Mouse (Mus musculus) small intestine, adult 2 months (tissue): ENCODE measurements around the gene Nrf1.

Experiments
- CTCF ChIP-seq: fragments of 200-500 bp; IDR thresholded peaks from 2 replicates; pipeline ENCODE4 v1.5.1; 2012; ENCODE audit warnings: low read depth, mild to moderate bottlenecking, control low read depth, inconsistent platforms, low read length, moderate library complexity, mixed read lengths; ENCODE audit not compliant: insufficient replicate concordance, insufficient read length; ENCODE audit errors: extremely low read depth
- POLR2A ChIP-seq: fragments of 200-500 bp; IDR thresholded peaks from 2 replicates; pipeline ENCODE4 v1.6.1; 2012; ENCODE audit warnings: low read depth, mild to moderate bottlenecking, control low read depth, inconsistent platforms, low read length, moderate library complexity

DNA sequence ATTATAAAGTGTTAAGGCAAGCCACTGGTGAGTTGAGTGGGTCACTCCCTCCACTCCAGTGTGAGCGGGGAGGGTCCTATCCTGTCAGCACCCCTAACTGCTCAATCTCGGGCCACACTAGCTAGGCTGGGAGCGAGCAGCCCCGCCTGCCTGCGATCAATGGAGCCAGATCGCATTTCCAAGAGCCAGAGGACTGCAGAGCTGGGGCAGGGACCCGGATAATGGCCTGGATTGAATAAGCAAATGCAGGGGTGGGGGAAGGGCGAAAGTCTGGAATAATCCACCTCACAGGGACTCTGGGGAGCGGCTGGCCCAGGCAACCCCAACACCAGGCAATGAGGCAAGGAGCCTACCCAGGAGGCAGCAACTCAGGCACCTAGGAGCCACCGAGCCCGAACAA lies 119.4 kb downstream of the Nrf1 start:
- TF ChIP-seq POLR2A (no peak), CTCF (no peak)
